Mouse (Mus musculus): ENCODE data around the gene Olfr995. TPM values are rescaled to one million over a fixed set of nuclear protein-coding genes. Genes with fewer than 3 reads are reported as not detected.

Gene Olfr995
- polyA plus RNA-seq (2015; fragmentation: Nextera tagmentation; extraction: Ambion mirVana), result not detected in 2 replicates

DNA sequence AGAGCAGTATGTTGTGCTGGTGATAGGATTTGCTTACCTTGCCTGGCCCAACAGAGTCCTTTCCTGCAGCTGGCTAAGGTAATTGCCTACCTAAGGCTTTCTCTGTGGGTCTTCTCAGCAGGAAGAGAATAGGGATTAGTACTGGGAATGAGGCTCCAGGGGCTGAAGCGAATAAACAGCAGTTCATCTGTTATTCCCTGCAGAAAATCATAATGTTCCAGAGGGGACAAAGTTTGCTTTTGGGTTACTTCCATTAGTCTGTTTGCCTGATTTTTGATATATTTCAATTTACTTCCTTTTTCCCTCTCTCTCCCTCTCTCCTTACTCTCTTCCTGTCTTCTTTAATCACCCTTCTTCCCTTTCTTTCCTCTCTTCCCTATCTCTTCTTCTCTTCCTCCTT is at the start of gene Olfr995:
TSS of gene Olfr995 (minus strand) at position 101 of the 400 bp plus-strand sequence.
- no peak within 1 kb of the TSS for H3K9ac ChIP-seq
- H3K27me3 ChIP-seq, result no peaks in the 10 kb centered on the region
- H3K4me2 ChIP-seq, result no peak within 1 kb of the TSS
- H3K4me1 ChIP-seq (replicated peaks), result no peaks in the 10 kb centered on the region
- no peak for ATAC-seq (ENCODE audit: low FRiP score)
- no peaks in the 10 kb centered on the region for H3K9me3 ChIP-seq
- 12% methylated on average over 1 of the region's 1 CpGs for WGBS
- H3K36me3 ChIP-seq, result no peaks in the 10 kb centered on the region
- H3K27ac ChIP-seq, result no peak within 1 kb of the TSS
- H3K4me3 ChIP-seq, result no peak within 1 kb of the TSS

DNA sequence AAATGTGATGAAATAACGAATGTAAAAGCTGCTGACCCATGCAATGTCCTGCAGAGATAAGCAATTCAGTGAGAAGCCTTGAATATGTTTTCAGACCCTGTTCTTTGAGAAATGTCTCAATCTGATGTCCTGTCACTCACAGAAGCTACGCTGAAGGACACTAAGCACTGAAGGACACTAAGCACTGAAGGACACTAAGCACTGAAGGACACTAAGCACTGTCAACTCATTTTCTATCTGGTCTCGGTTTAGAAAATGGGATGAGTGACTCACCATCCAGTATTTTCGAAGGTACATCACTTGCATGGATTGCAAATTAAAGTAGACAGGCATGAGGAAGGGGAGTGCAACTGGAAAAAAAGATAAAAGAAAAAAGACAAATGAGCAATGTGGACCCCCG is 47.0 kb upstream of the Olfr995 start:
- WGBS, result 82% methylated on average over 5 of the region's 5 CpGs
- no peak overlapping the region for H3K4me2 ChIP-seq
- no peak overlapping the region for H3K27ac ChIP-seq
- no peaks in the 10 kb centered on the region for H3K4me1 ChIP-seq (replicated peaks)
- no peaks in the 10 kb centered on the region for H3K9me3 ChIP-seq
- no peak overlapping the region for H3K9ac ChIP-seq
- no peak for ATAC-seq (ENCODE audit: low FRiP score)
- H3K4me3 ChIP-seq, result no peak overlapping the region
- H3K27me3 ChIP-seq, result no peaks in the 10 kb centered on the region
- no peaks in the 10 kb centered on the region for H3K36me3 ChIP-seq

DNA sequence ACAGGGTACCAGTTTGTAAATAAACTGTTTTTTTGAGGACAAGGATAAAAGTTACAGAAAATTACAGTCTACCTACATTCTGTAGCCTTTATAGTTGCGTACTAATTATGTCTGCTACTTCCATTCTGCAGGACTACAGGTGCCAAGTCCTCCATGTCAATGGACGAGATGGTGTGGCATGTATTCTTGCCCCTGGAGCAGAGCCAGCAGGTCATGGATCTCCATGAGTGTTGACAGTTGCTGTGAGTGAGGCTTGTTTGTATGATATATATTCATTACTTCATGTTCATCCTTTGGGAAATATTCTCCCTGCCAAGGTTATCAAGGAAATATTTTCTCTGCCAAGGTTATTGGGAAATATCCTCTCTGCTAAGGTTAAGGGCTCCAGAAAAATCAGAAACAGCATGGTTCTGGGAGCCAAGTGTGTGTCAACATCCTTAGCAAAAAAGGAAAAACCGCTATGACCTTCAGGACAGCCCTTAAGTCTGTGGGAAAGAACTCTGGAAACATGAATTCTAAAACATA is 23.4 kb upstream of the Olfr995 start:
- Histone ChIP-seq H3K36me3 (no peaks in the 10 kb centered on the region), H3K27ac (no peak overlapping the region), H3K9ac (no peak overlapping the region), H3K4me2 (no peak overlapping the region), H3K9me3 (no peaks in the 10 kb centered on the region), H3K4me3 (no peak overlapping the region), H3K27me3 (no peaks in the 10 kb centered on the region), H3K4me1 (replicated peaks) (no peaks in the 10 kb centered on the region)
- WGBS, result 93% methylated on average over 3 of the region's 3 CpGs
- ATAC-seq (ENCODE audit: low FRiP score), result no peak

DNA sequence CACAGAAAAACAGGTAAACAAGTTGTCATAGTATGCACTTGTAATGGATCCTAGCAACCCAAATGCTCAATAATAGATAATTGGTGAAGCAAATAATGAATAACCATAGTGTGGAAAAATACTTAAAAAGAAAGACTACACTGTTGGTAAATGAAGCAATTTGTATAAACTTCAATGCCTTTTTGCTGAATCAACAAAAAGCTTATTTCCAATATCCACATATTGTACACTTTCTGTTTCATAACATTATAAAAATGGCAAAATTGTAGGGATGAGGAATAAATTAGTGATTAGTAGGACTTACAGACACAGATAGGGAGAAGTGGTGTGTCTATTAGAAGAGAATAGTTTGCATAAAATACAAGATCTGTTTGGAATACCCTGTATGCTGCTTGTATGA is 893 bp downstream of the Olfr995 start:
- Histone ChIP-seq H3K27ac (no peak overlapping the region), H3K9ac (no peak overlapping the region), H3K4me3 (no peak overlapping the region), H3K4me1 (replicated peaks) (no peaks in the 10 kb centered on the region), H3K4me2 (no peak overlapping the region), H3K27me3 (no peaks in the 10 kb centered on the region), H3K36me3 (no peaks in the 10 kb centered on the region), H3K9me3 (no peaks in the 10 kb centered on the region)
- no peak for ATAC-seq (ENCODE audit: low FRiP score)

DNA sequence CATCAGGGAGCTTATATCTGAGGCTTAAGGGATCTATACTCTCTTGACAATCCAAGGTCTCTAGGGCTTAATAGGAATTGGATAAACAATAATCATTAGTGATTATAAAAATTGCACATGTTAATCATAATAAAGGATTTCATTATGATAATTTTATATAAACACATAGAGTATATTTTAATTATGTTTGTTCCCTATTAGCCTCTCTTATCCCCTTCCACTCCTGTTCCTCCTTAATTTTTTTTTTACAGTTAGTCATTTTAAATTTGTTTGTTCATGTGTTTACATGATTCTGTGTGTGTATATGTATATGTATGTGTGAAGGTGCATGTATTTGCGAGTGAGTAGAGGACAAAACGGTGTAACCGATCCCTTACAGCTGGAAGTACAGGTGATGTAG is 7.1 kb downstream of the Olfr995 start, which contains the start of gene Olfr994:
TSS of gene Olfr994 (minus strand) at position 101 of the 400 bp plus-strand sequence.
- Histone ChIP-seq H3K4me1 (replicated peaks) (no peaks in the 10 kb centered on the region), H3K4me3 (no peak within 1 kb of the TSS), H3K4me2 (no peak within 1 kb of the TSS), H3K9ac (no peak within 1 kb of the TSS), H3K27me3 (no peaks in the 10 kb centered on the region), H3K9me3 (no peaks in the 10 kb centered on the region), H3K27ac (no peak within 1 kb of the TSS), H3K36me3 (no peaks in the 10 kb centered on the region)
- 92% methylated on average over 3 of the region's 3 CpGs for WGBS
- no peak for ATAC-seq (ENCODE audit: low FRiP score)

DNA sequence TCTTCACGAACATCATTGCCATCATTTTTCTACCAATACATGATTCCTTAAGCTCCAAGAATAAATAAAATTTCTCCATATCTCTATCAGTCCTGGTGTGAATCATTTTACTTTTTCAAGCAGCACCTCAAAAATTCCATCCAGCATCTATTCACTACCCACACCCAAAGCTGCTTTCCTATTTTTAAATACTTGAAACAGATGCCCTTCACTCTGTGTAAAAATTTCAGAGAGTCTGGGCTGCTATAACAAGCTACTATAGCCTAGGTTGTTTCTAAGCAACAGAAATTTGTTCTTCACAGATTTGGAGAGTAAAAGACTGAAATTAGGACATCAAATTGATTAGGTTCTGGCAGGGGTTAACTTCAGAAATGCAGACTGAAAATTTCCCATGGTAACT is 17.5 kb downstream of the Olfr995 start:
- no peaks in the 10 kb centered on the region for H3K27me3 ChIP-seq
- 90% methylated on average over 1 of the region's 1 CpGs for WGBS
- no peak overlapping the region for H3K4me3 ChIP-seq
- H3K9me3 ChIP-seq, result no peaks in the 10 kb centered on the region
- no peaks in the 10 kb centered on the region for H3K36me3 ChIP-seq
- no peaks in the 10 kb centered on the region for H3K4me1 ChIP-seq (replicated peaks)
- no peak for ATAC-seq (ENCODE audit: low FRiP score)
- no peak overlapping the region for H3K4me2 ChIP-seq
- no peak overlapping the region for H3K27ac ChIP-seq
- no peak overlapping the region for H3K9ac ChIP-seq

DNA sequence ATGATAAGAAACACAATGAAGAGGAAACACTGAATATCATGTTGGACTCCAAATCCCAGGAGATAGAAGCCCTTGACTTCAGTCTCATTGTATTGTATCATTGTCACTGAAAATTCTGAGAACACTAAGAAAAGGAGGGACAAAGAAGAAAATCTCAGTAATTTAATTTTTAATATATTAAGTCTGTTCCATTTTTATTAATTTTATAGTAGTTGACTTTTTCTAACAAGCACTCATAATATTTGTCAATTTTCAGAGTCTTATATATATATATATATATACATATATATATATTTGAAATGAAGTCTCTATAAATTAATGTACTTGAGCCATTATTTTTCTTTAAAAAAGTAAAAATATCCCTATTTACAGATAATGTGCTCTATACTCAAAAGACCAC is 28.7 kb downstream of the Olfr995 start, which contains the start of gene Olfr993:
TSS of gene Olfr993 (minus strand) at position 101 of the 400 bp plus-strand sequence.
- Histone ChIP-seq H3K9me3 (no peaks in the 10 kb centered on the region), H3K27me3 (no peaks in the 10 kb centered on the region), H3K4me2 (no peak within 1 kb of the TSS), H3K27ac (no peak within 1 kb of the TSS), H3K4me3 (no peak within 1 kb of the TSS), H3K9ac (no peak within 1 kb of the TSS), H3K4me1 (replicated peaks) (no peaks in the 10 kb centered on the region), H3K36me3 (no peaks in the 10 kb centered on the region)
- no peak for ATAC-seq (ENCODE audit: low FRiP score)

DNA sequence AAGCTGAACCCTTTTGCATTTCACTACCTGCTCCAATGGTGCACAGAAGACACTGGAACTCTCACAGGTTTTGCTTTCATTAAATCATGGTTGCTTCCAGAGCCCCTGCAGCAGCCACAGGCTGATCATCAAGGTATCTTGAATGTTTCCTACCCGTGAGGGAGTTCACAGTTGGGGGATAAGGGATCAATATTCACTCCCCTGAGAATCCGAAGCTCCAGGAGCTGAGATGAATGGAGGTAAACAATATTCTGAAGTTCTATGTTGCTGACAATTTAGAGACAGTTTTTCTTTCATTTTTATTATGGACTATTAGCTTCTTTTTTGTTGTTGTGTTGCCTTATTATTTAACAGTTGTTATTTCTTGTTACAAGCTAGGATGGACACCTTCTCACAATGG is 34.1 kb downstream of the Olfr995 start, which contains the start of gene Olfr992:
TSS of gene Olfr992 (minus strand) at position 101 of the 400 bp plus-strand sequence.
- Histone ChIP-seq H3K4me3 (no peak within 1 kb of the TSS), H3K9ac (no peak within 1 kb of the TSS), H3K36me3 (no peaks in the 10 kb centered on the region), H3K4me2 (no peak within 1 kb of the TSS), H3K27me3 (no peaks in the 10 kb centered on the region), H3K4me1 (replicated peaks) (no peaks in the 10 kb centered on the region), H3K9me3 (no peaks in the 10 kb centered on the region), H3K27ac (no peak within 1 kb of the TSS)
- no peak for ATAC-seq (ENCODE audit: low FRiP score)
- 70% methylated on average over 2 of the region's 2 CpGs for WGBS

Other genes starting within 250 kb of the Olfr995 start
- gene Lrrc55, start 246.4 kb downstream of the Olfr995 start, polyA plus RNA-seq (2015; fragmentation: Nextera tagmentation; extraction: Ambion mirVana), result 6.9 and 7.7 TPM in 2 replicates
- not detected in 2 replicates for gene Olfr987, start 104.3 kb downstream of the Olfr995 start, polyA plus RNA-seq (2015; fragmentation: Nextera tagmentation; extraction: Ambion mirVana)
- gene Olfr988, start 80.4 kb downstream of the Olfr995 start, polyA plus RNA-seq (2015; fragmentation: Nextera tagmentation; extraction: Ambion mirVana), result not detected in 2 replicates
- not detected in 2 replicates for gene Olfr992, start 34.2 kb downstream of the Olfr995 start, polyA plus RNA-seq (2015; fragmentation: Nextera tagmentation; extraction: Ambion mirVana)
- not detected in 2 replicates for gene Olfr993, start 28.8 kb downstream of the Olfr995 start, polyA plus RNA-seq (2015; fragmentation: Nextera tagmentation; extraction: Ambion mirVana)
- not detected in 2 replicates for gene Olfr994, start 7.2 kb downstream of the Olfr995 start, polyA plus RNA-seq (2015; fragmentation: Nextera tagmentation; extraction: Ambion mirVana)
- gene 4833423E24Rik, start 75.4 kb upstream of the Olfr995 start, polyA plus RNA-seq (2015; fragmentation: Nextera tagmentation; extraction: Ambion mirVana), result not detected in 2 replicates
- not detected in 2 replicates for gene Olfr996, start 135.6 kb upstream of the Olfr995 start, polyA plus RNA-seq (2015; fragmentation: Nextera tagmentation; extraction: Ambion mirVana)
- not detected in 2 replicates for gene Olfr998, start 145.3 kb upstream of the Olfr995 start, polyA plus RNA-seq (2015; fragmentation: Nextera tagmentation; extraction: Ambion mirVana)
- not detected in 2 replicates for gene Olfr1000, start 168.3 kb upstream of the Olfr995 start, polyA plus RNA-seq (2015; fragmentation: Nextera tagmentation; extraction: Ambion mirVana)
- not detected in 2 replicates for gene Olfr1002, start 207.1 kb upstream of the Olfr995 start, polyA plus RNA-seq (2015; fragmentation: Nextera tagmentation; extraction: Ambion mirVana)
- not detected in 2 replicates for gene Olfr154, start 220.8 kb upstream of the Olfr995 start, polyA plus RNA-seq (2015; fragmentation: Nextera tagmentation; extraction: Ambion mirVana)
- gene Olfr1006, start 235.1 kb upstream of the Olfr995 start, polyA plus RNA-seq (2015; fragmentation: Nextera tagmentation; extraction: Ambion mirVana), result not detected in 2 replicates
- not detected in 2 replicates for gene Olfr1008, start 245.8 kb upstream of the Olfr995 start, polyA plus RNA-seq (2015; fragmentation: Nextera tagmentation; extraction: Ambion mirVana)